Mouse (Mus musculus) bone marrow, adult 2 months (tissue): ENCODE results near the gene Aff1.

Experiments used
- CTCF ChIP-seq: fragments of 200-500 bp; IDR thresholded peaks from 2 replicates; pipeline ENCODE4 v1.5.1; 2011; ENCODE audit warnings: low read length, control low read depth; ENCODE audit not compliant: control insufficient read depth, insufficient read depth
- POLR2A ChIP-seq: fragments of 200-500 bp; IDR thresholded peaks from 2 replicates; pipeline ENCODE4 v1.6.1; 2011; ENCODE audit warnings: low read depth, mild to moderate bottlenecking, control low read depth, low read length, borderline replicate concordance; ENCODE audit not compliant: control insufficient read depth

DNA sequence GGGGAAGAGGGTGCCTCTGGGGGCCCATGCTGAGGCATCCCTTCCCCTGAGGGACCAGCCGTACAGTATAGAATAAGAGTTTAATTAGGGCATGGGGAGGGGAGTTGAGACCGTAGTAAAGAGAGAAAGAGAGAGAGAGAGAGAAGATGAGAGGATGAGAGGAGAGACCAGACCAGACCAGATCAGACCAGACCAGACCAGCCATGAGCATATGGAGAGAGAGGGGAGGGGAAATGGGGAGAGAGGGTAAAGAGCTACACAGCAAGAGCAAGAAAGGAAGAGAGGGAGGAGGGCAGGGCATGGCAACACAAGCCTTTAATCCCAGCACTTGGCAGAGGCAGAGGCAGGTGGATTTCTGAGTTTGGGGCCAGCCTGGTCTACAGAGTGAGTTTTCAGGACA, 8.5 kb downstream of the Aff1 start:
- TF ChIP-seq CTCF (no peak), POLR2A (no peak)
